Mouse (Mus musculus) midbrain, embryonic 16.5 days (tissue): ENCODE data around the gene Celsr2. TPM values are rescaled to one million over a fixed set of nuclear protein-coding genes. Genes with fewer than 3 reads are reported as not detected.

Source experiments
- ATAC-seq: fragments of 200-750 bp; cut with Nextera tagmentation; 2 replicates; pipeline ENCODE4 v1.8.0; 2017; ENCODE audit warnings: moderate TSS enrichment
- H3K27ac ChIP-seq: fragments of 300-500 bp; sonication (generic); 2 replicates; pipeline ENCODE4 v1.5.1; 2014; ENCODE audit warnings: mild to moderate bottlenecking, low read length, mixed read lengths
- H3K27me3 ChIP-seq: fragments of 300-500 bp; sonication (generic); 2 replicates; pipeline ENCODE4 v1.6.1; 2014; ENCODE audit warnings: low read depth, low read length, mixed read lengths; ENCODE audit not compliant: control insufficient read depth, insufficient read depth
- H3K36me3 ChIP-seq: fragments of 300-500 bp; sonication (generic); 2 replicates; pipeline ENCODE4 v1.6.1; 2014; ENCODE audit warnings: mild to moderate bottlenecking, low read length, moderate library complexity, mixed read lengths; ENCODE audit not compliant: control insufficient read depth, insufficient read depth
- H3K4me1 ChIP-seq: fragments of 300-500 bp; sonication (generic); 2 replicates; pipeline ENCODE4 v1.6.1; 2014; ENCODE audit warnings: mild to moderate bottlenecking, low read length, mixed read lengths; ENCODE audit not compliant: control insufficient read depth, insufficient read depth
- H3K4me2 ChIP-seq: fragments of 300-500 bp; sonication (generic); 2 replicates; pipeline ENCODE4 v1.6.1; 2014; ENCODE audit warnings: mild to moderate bottlenecking, low read length, mixed read lengths
- H3K4me3 ChIP-seq: fragments of 300-500 bp; sonication (generic); 2 replicates; pipeline ENCODE4 v1.5.1; 2014; ENCODE audit warnings: low read depth, mild to moderate bottlenecking, low read length, moderate library complexity, mixed read lengths
- H3K9ac ChIP-seq: fragments of 300-500 bp; sonication (generic); 2 replicates; pipeline ENCODE4 v1.6.1; 2014; ENCODE audit warnings: low read depth, low read length, mixed read lengths
- H3K9me3 ChIP-seq: fragments of 300-500 bp; sonication (generic); replicated peaks from 2 replicates; pipeline ENCODE4 v1.6.1; 2014; ENCODE audit warnings: mild to moderate bottlenecking, low read length, mixed read lengths; ENCODE audit not compliant: control insufficient read depth, poor library complexity, severe bottlenecking
- WGBS: fragments of 180-500 bp; shearing (Covaris S2); extraction: QIAGEN DNeasy Blood & Tissue Kit; methylation state at CpG from one replicate; pipeline ENCODE4 v1.1.7; 2014; 5-methylcytosine and 5-hydroxymethylcytosine counted together
- polyA plus RNA-seq: library from polyadenylated mRNA; unstranded; fragments of >200 nt; fragmentation: Nextera tagmentation; extraction: Ambion mirVana; gene quantifications from 2 replicates; pipeline ENCODE4 v1.2.1, GENCODE M21; 2015

The Celsr2 gene
- polyA plus RNA-seq, 1 experiment from 2014 or later, result 27.9 TPM

DNA sequence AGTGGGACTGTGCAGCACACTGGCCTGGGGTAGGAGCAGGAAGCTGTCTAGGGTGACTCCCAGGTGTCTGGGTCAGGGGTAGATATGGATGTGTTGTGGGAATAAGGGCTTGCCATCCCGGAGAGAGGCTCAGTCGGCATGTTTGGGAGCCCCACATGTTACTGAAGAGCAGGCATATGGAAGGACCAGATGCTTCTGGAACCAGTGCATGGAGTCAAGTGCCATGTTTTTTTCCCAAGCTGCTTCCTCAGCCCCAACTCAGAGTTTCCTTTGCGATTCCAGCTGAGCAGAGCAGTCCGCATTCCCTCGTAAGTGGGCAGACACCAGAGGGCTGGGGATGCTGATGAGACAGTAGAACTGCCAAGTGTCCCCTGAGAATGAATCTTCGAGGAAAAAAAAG lies 7.7 kb upstream of the Celsr2 start:
- Histone ChIP-seq H3K27ac (0 out of 2 replicates have a peak overlapping the region, but pooled peaks have one; percentile 73), H3K4me2 (no peak overlapping the region), H3K4me3 (no peak overlapping the region), H3K9ac (peak overlapping the region; percentile 57; the same call in 1 of the 2 replicates), H3K4me1 (peaks cover 18% of the 10 kb centered on the region), H3K36me3 (peaks cover 19% of the 10 kb centered on the region), H3K27me3 (no peaks in the 10 kb centered on the region), H3K9me3 (no peaks in the 10 kb centered on the region)
- ATAC-seq, result no peak
- 37% methylated on average over 6 of the region's 6 CpGs for WGBS

GRCm38 (mm10) chr3:108415831-108416223 lies 475 bp upstream of the Celsr2 start:
- H3K4me2 ChIP-seq, result peak overlapping the region; percentile 93
- peak overlapping the region; percentile 94 for H3K27ac ChIP-seq
- no peaks in the 10 kb centered on the region for H3K27me3 ChIP-seq
- under 1% methylated on average over 48 of the region's 48 CpGs for WGBS
- peak; percentile 87 for ATAC-seq
- peak overlapping the region; percentile 97 for H3K9ac ChIP-seq
- H3K9me3 ChIP-seq, result peaks cover 3% of the 10 kb centered on the region; the same call in 1 of the 2 replicates
- peak overlapping the region; percentile 92 for H3K4me3 ChIP-seq
- peaks cover 32% of the 10 kb centered on the region for H3K4me1 ChIP-seq
- peaks cover 19% of the 10 kb centered on the region for H3K36me3 ChIP-seq

DNA sequence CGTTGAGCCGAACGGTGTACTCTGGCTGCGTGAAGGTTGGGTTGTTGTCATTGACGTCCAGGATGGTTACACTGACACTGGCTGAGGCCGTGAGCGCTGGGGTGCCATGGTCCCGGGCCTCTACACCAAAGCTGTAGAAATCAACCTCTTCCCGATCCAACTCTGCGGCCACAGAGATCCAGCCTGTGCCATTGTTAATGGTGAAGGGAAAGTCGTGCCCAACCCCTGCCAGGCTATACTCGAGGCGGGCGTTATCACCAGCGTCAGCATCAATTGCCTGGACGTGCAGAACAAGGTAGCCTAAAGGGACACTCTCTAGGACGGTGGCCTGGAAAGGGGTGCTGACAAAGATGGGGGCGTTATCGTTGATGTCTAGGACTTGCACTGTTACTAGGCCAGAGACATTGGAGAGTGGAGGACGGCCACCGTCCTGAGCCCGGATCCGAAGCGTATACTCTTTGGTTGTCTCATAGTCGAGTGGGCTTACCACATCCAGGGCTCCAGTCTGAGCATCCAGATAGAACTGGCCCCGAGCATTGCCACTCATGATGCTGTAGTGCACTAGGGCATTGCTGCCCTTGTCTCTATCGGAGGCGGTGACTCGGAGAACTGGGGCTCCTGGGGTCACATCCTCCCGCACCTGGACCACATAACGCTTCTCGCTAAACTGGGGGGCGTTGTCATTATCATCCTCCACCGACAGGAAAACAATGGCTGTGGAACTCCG lies 1.6 kb downstream of the Celsr2 start:
- Histone ChIP-seq H3K9me3 (peaks cover 3% of the 10 kb centered on the region; the same call in 1 of the 2 replicates), H3K27me3 (no peaks in the 10 kb centered on the region), H3K4me2 (no peak overlapping the region), H3K27ac (no peak overlapping the region), H3K4me3 (no peak overlapping the region), H3K9ac (no peak overlapping the region), H3K4me1 (peaks cover 48% of the 10 kb centered on the region), H3K36me3 (peaks cover 19% of the 10 kb centered on the region)
- WGBS, result 96% methylated on average over 35 of the region's 35 CpGs
- ATAC-seq, result no peak

DNA sequence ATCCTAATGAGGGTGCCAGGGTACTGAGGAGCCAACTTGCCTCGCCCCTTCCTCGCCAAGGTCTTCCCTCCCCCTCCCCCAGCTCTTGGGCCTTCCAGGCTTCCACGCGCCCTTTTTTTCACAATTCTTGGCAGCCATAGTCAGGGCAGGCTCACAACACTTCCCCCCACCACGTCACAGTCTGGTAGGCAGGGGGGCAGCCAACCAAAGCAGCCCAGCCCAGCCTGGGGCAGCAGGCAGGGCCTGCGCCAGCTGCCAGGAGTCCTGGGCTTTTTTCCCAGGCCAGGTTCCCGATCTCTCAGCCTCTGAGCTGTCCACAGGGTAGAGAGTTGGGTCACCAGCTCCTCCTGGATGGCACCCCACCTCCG lies 3.6 kb downstream of the Celsr2 start:
- peak overlapping the region; percentile 28 for H3K4me3 ChIP-seq
- 11% methylated on average over 7 of the region's 8 CpGs for WGBS
- peak overlapping the region; percentile 65 for H3K4me2 ChIP-seq
- peak; percentile 43 for ATAC-seq
- H3K27ac ChIP-seq, result peak overlapping the region; percentile 88
- H3K4me1 ChIP-seq, result peaks cover 52% of the 10 kb centered on the region
- H3K9me3 ChIP-seq, result peaks cover 3% of the 10 kb centered on the region; the same call in 1 of the 2 replicates
- H3K36me3 ChIP-seq, result peaks cover 24% of the 10 kb centered on the region
- no peaks in the 10 kb centered on the region for H3K27me3 ChIP-seq
- H3K9ac ChIP-seq, result peak overlapping the region; percentile 79

GRCm38 (mm10) chr3:108411026-108411753 lies 4.2 kb downstream of the Celsr2 start:
- peak overlapping the region; percentile 65 for H3K4me2 ChIP-seq

DNA sequence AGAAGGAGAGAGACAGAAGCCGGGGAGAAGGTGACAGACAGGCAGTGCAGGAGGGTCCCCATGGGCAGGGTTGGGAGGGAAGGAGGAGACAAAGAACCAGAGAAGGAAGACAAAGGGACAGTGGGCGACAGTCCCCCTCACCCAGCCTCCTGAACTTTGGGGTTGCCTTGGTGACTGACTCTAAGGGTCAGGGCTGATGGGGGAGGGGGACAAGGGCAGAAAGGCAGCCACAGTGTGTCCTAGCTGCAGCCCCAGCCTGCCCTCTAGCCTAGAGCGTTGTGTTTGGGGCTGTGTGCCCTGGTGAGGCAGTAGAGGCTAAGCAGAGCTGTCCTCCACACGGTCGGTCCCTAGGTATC lies 5.0 kb downstream of the Celsr2 start:
- Histone ChIP-seq H3K4me3 (peak overlapping the region; percentile 28), H3K27ac (peak overlapping the region; percentile 88), H3K4me2 (peak overlapping the region; percentile 65), H3K27me3 (no peaks in the 10 kb centered on the region), H3K9ac (peak overlapping the region; percentile 79), H3K36me3 (peaks cover 27% of the 10 kb centered on the region), H3K9me3 (peaks cover 3% of the 10 kb centered on the region; the same call in 1 of the 2 replicates), H3K4me1 (peaks cover 56% of the 10 kb centered on the region)
- WGBS, result 3% methylated on average over 5 of the region's 5 CpGs
- ATAC-seq, result no peak; the same call in 1 of the 2 replicates

More at GRCm38 (mm10) chr3:108411026-108411753, 4.2 kb downstream of the Celsr2 start:
- ATAC-seq, result 0 out of 2 replicates have a peak, but pooled peaks have one; percentile 0
- Histone ChIP-seq H3K4me1 (peaks cover 51% of the 10 kb centered on the region), H3K4me3 (peak overlapping the region; percentile 28), H3K27me3 (no peaks in the 10 kb centered on the region), H3K36me3 (peaks cover 27% of the 10 kb centered on the region), H3K9ac (peak overlapping the region; percentile 79), H3K9me3 (peaks cover 3% of the 10 kb centered on the region; the same call in 1 of the 2 replicates), H3K27ac (peak overlapping the region; percentile 88)
- WGBS, result 6% methylated on average over 5 of the region's 5 CpGs

DNA sequence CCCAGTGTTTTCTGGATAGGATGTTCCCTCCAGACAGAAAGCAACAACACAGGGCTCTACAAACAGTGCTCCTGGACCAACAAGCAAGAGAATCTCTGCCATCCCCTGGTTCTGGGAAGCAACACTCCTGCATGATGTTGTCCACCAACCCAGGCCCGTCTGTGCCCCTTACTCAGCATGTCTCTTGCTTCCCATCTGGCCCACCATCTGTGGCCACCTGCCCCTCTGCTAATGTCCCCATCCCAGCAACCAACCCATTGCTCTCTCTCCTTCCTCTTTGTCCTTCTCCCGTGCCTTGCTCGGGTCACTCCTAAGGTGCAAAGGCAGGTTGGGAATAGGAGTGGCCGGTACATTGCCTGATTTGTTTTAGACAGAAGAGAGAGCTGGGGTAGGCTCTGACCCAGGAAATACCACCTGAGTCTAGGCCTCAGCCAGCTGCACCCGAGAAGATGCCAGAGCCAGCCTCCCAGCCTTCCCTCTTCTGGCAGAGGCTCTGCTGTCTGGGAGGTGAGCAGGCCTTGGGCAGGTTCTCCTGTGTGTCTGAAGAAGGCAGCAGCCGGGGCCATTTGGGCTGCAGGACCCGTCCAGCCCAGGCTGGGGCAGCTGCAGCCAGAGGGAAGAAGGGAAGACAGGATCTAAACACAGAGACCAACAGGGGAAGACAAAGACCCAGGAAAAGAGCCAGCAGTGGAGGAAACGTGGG lies 5.5 kb downstream of the Celsr2 start:
- H3K4me3 ChIP-seq, result peak overlapping the region; percentile 28
- H3K4me1 ChIP-seq, result peaks cover 56% of the 10 kb centered on the region
- ATAC-seq, result no peak
- peaks cover 27% of the 10 kb centered on the region for H3K36me3 ChIP-seq
- peaks cover 3% of the 10 kb centered on the region; the same call in 1 of the 2 replicates for H3K9me3 ChIP-seq
- H3K27me3 ChIP-seq, result no peaks in the 10 kb centered on the region
- peak overlapping the region; percentile 79 for H3K9ac ChIP-seq
- peak overlapping the region; percentile 65 for H3K4me2 ChIP-seq
- H3K27ac ChIP-seq, result peak overlapping the region; percentile 88
- 16% methylated on average over 8 of the region's 8 CpGs for WGBS

DNA sequence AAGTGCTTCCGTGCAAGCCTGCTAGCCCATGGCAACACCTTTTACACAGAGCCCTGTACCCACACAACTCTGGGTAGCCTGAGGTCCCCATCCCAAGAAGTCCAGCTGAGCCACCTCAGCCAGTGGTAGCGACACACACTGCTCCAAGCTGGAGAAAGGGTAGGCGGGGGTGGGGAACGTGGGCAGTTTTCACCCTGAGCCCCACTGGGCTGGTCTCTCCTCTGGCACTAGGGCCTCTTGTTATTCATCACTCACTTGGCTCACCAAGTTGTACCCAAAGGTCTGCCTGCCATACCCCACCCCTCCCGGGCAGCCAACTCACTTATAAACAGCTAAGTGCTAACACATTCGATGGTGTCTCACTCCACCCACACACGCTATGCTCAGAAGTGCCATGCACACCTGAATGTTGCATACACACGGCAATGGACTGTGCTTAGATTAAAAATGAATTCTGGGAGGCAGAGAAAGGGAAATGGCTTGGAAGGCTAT lies 6.8 kb downstream of the Celsr2 start:
- 90% methylated on average over 8 of the region's 8 CpGs for WGBS
- Histone ChIP-seq H3K27ac (no peak overlapping the region), H3K36me3 (peaks cover 21% of the 10 kb centered on the region), H3K4me3 (no peak overlapping the region), H3K4me2 (no peak overlapping the region), H3K4me1 (peaks cover 50% of the 10 kb centered on the region), H3K9ac (no peak overlapping the region), H3K27me3 (no peaks in the 10 kb centered on the region), H3K9me3 (0 out of 2 replicates have a peak, but pooled peaks cover 3% of the 10 kb centered on the region)
- ATAC-seq, result no peak
